Mouse (Mus musculus): Measurements from ENCODE around the gene Gsk3b.
"Not testable (repeated sequence)": the region's sequence is repeated elsewhere in the genome, so short reads cannot be mapped to it uniquely, and the experiment has no call there.

The Gsk3b gene

DNA sequence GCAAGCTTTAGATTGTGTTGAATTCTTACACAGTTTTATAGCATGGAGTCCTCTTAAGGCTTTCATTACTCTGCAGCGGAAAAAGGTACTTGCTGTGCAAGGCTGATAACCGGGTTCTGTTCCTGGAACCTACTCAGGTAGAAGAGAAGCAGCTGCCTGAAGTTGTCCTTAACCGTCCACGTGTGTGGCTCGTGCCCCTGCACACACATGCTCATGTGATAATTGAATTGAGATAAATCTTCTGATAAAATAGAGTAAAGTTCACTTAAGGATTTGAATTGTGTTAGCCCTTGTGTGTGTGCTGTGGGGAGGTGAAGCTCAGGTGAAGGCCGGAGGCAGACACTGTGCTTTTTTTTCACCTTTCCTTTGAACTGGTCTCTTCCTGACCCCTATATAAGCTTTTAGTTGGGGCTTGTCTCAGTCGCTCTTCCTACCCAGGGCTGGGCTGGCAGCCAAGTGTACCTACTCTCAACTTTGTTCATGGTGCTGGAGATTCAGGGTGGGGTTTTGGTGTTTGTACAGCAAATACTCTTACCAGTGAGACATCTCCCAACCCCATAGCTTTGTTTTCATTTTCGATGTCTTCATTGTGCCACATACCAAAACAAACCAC lies 96.0 kb downstream of the Gsk3b start:
- DNase-seq (ENCODE audit: low read depth, low spot score) = no peak

- no peak for DNase-seq (ENCODE audit: low read depth, low spot score)
These were observed 101.2 kb downstream of the Gsk3b start for GRCm38 (mm10) chr16:38189952-38190351.

GRCm38 (mm10) chr16:38190531-38190930 lies 101.7 kb downstream of the Gsk3b start:
- no peak for DNase-seq (ENCODE audit: low read depth, low spot score)

DNA sequence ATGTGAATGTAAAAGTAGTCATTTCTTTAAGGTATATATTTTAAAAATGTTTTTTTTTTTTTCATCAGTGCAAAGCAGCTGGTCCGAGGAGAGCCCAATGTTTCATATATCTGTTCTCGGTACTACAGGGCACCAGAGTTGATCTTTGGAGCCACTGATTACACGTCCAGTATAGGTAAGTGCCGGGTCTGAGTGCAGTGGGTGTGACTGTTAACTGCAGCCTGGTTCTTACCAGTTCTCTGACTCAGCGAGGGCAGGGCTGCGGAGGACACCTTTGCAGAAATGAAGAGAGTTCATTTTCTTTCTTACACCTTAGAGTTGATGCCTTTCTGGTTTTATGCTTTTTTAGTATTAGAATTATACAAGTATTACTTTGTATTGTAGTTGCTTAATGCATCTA lies 102.7 kb downstream of the Gsk3b start:
- DNase-seq (ENCODE audit: low read depth, low spot score) = no peak

GRCm38 (mm10) chr16:38192640-38193039 lies 103.8 kb downstream of the Gsk3b start:
- no peak for DNase-seq (ENCODE audit: low read depth, low spot score)

GRCm38 (mm10) chr16:38197299-38197698 lies 108.5 kb downstream of the Gsk3b start:
- DNase-seq (ENCODE audit: low read depth, low spot score) = peak; percentile 32

DNA sequence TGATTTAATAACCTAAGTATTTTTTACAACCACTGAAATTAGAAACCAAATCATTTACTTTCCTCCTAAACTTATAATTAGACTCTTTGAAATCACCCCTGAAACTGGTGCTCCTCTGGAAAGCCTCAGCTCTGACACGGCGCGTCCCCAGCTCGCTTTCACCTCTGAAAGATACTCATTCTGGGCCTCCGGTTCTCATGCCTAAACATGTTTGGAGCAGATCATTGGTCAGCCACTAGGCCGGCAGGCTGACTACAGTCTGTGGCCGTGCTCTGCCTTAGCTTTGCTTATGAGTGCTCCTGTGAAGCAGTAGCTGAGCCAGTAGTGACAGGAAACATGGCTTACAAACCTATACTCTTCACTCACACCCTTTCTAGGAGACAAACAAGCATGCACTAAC lies 116.5 kb downstream of the Gsk3b start:
- no peak for DNase-seq (ENCODE audit: low read depth, low spot score)

DNA sequence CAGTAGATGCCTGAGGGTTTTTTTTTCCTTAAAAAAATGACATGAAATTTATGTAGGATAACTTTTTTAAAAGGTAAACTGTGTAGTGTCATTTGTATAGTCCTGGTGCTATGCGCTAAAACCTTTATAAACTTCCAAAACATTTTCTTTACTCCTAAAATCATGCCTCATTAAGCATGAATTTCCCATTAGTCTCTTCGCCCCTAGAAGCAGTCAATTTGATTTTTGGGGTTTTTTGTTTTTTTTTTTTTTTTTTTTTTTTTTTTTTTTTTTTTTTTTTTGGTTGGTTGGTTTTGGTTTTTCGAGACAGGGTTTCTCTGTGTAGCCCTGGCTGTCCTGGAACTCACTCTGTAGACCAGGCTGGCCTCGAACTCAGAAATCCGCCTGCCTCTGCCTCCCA lies 133.7 kb downstream of the Gsk3b start:
- not testable (repeated sequence) for DNase-seq (ENCODE audit: low read depth, low spot score)

DNA sequence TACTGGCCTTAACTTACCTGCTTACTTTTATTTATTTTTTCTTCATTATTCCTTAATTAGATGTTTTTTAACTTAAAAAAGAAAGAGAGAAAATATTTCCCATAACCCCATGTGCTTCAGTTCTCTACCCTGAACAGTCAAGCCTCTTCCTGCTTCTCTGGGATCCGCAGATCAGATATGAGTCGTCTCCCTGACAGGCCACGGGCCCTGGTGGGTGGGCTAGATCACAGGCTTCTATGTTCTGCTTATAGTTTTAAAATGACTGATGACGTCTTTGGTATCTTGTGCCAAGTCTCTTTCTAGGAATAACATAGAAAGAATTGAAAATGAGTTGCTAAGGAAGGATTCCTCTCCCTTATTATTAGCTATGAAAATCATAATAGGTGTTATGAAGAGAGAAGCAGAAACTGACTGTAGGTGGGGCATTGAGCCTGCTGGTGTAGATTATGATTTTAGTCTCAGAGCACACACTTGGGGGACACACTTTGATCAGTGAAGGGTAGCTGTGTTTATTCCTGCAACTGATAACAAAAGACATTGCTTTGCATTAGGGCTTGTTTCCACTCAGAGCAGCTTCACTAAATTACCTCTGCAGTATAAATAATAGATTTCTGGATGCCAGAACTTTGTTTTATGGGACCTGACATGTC lies 148.3 kb downstream of the Gsk3b start:
- no peak for DNase-seq (ENCODE audit: low read depth, low spot score)

GRCm38 (mm10) chr16:38239729-38240128 lies 150.9 kb downstream of the Gsk3b start:
- DNase-seq (ENCODE audit: low read depth, low spot score) = peak; percentile 23

DNA sequence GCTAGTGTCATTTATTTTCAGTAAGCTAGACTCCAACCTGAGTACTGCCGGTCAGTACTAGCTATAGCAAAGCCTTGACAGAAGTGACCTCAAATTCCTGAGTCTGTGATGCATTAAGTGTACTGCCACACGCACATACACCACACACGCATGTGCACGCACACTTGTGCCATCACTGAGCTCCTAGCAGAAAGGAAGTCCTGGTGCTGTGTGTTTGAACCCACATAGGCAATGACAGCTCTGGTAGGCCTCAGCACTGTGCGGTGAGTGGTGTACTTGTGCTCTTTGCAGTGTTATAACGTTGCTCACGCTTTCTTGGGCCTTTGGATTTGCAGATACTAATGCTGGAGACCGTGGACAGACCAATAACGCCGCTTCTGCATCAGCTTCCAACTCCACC lies 151.4 kb downstream of the Gsk3b start:
- no peak for DNase-seq (ENCODE audit: low read depth, low spot score)

- no peak for DNase-seq (ENCODE audit: low read depth, low spot score)
These were observed 155.3 kb downstream of the Gsk3b start for GRCm38 (mm10) chr16:38244111-38244510.

DNA sequence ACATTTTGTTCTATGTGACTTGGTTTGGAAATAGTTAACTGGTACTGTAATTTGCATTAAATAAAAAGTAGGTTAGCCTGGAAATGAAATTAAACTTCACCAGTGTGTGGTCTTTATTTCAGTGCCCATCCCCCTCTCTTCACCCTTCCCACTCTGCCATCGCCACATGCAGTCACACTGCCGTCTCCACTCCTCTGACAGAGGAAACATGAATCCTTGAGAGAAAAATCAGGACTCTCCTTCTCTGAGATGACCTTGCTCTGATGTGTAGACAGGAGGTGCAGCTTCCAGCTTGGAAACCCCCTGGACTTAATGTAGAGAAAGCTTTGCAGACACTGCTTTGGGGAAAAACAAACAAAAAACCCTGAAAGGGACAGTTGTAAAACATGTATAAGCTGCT lies 156.6 kb downstream of the Gsk3b start:
- DNase-seq (ENCODE audit: low read depth, low spot score) = no peak

- no peak for DNase-seq (ENCODE audit: low read depth, low spot score)
These were observed 157.2 kb downstream of the Gsk3b start for GRCm38 (mm10) chr16:38245849-38246585.

- no peak for DNase-seq (ENCODE audit: low read depth, low spot score)
These were observed 159.6 kb downstream of the Gsk3b start for GRCm38 (mm10) chr16:38248331-38248961.

GRCm38 (mm10) chr16:38250467-38250866 lies 161.7 kb downstream of the Gsk3b start:
- no peak for DNase-seq (ENCODE audit: low read depth, low spot score)

DNA sequence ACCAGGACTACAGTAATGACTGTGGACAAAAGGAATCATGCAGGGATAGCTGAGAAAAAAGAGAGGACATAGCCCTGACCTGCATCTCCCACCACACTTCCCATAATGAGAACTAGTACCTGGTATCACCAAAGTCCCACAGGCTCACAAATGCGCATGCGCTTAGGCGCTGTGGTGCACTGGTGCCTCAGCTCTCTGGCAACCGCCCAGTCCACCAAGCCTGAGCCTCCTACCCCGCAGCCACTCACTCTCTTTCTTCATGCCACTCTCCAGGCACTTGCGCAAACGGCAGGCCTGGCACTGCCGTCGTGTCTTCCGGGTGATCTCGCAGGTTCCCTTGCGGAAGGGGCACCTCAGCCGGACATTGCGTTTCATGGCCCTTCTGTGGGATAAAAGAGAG lies 165.2 kb downstream of the Gsk3b start:
- DNase-seq (ENCODE audit: low read depth, low spot score) = no peak

DNA sequence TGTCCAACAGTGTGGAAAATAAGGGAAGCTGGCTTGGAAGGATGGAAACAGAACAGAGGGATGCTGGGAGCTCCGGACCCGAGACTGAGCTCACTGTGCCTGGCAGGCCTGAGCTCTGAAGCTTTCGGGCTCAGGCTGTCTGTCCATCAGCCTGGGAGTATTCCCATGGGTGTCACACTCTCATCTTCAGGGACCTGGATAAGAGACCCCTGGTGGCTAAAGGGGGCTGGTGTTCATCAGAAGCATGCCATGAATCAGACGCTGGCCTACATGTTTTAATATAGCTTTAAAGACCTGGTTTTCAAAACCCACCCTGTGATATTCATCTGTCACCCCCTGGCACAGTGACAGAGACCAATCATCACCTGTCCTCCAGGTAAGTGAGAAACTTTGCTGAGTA lies 166.3 kb downstream of the Gsk3b start:
- no peak for DNase-seq (ENCODE audit: low read depth, low spot score)

- no peak for DNase-seq (ENCODE audit: low read depth, low spot score)
These were observed 167.1 kb downstream of the Gsk3b start for GRCm38 (mm10) chr16:38255927-38256326.

- DNase-seq (ENCODE audit: low read depth, low spot score) = no peak
These were observed 182.8 kb downstream of the Gsk3b start for GRCm38 (mm10) chr16:38271601-38272000.

GRCm38 (mm10) chr16:38272483-38272882 lies 183.7 kb downstream of the Gsk3b start:
- DNase-seq (ENCODE audit: low read depth, low spot score) = no peak

- DNase-seq (ENCODE audit: low read depth, low spot score) = no peak
These were observed 185.9 kb downstream of the Gsk3b start for GRCm38 (mm10) chr16:38274737-38275136.
